Mouse (Mus musculus) G1E (cell line): Measurements from ENCODE around the gene Atp9a.

Source experiments
- CTCF ChIP-seq: IDR thresholded peaks from 2 replicates; pipeline ENCODE4 v1.5.1; 2012; ENCODE audit warnings: low read depth, low read length, inconsistent platforms, mixed read lengths
- GATA1 ChIP-seq: IDR thresholded peaks from 2 replicates; pipeline ENCODE4 v1.6.1; 2012; ENCODE audit warnings: borderline replicate concordance, low read length, inconsistent platforms, mixed read lengths

- no peak for TF ChIP-seq CTCF
- no peak for TF ChIP-seq GATA1
Measured at GRCm38 (mm10) chr2:168600750-168601490, 141.3 kb downstream of the Atp9a start.
